Mouse (Mus musculus) layer of hippocampus, adult 18-20 months (tissue): ENCODE data around the gene R3hcc1l. TPM values are rescaled to one million over a fixed set of nuclear protein-coding genes. Genes with fewer than 3 reads are reported as not detected.
A peak's percentile ranks its signal among the peaks of the same experiment; 100 is the strongest.

ENCODE experiments used
- DNase-seq, 2 experiments: peaks; one replicate each; pipeline ENCODE4 v3.0.0; 2022; ENCODE audit warnings: low spot score in 2 of 2
- total RNA-seq, 2 experiments: library from RNA; stranded (reverse); gene quantifications; 2 replicates each; pipeline ENCODE4 v1.2.3; 2021

Gene R3hcc1l
- total RNA-seq, 2 experiments from 2014 or later: 26.4 to 29.5 TPM

DNA sequence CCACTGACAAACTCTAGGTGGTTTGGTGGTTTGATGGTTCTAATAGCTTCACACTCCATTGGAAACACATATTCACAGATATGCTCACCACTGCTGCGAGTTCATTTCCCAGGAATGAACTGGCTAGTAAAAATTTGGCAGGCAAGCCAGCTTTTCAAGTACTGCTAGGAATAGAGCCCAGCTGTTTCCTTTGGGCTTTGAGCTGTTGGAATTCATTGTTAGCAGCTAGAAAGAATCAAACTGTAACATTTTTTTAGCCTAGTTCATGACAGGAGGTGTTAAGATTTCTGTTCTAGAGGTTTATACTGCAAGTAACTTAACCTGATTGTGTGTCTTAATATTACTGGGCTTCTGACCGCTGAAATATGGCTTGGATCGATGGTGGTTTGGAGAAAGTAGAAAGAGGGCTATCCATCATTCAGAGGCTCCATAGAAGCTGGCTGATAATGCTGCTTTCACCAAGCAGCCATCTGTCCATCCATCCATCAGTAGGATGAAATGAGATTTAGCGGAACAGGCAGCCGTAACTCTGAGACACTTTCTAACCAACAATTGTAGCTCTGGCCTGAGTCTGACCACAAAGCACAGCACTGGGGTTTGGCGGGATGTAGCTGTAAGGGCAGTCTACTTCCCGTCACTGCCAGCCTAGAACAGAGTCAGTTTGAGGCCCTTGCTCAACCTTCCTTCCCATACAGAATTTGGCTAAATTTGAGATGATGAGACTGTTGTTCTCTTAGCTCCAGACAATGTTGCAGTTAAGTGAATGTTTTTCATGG lies 21.0 kb downstream of the R3hcc1l start:
- DNase-seq: peak in 1 of 2 experiments; percentile 34

DNA sequence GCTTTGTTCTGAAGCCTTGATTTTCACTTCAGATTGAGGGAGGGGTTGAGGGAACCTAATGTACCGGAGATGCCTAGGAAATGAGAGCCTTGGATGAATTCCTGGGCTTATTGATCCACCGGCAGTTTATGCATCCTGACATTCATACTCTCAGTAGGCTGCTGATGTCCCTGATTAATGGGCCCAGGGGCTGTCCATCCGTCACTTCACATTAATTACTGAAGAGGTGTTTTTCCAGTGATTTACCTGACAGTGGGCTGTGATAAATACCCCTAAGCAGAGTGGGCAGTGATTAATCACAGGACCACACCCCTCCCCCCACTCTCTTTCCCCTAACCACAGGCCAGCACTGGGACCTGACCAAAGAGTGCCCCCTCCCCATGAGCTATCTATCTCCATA lies 22.1 kb downstream of the R3hcc1l start:
- DNase-seq: no peak

DNA sequence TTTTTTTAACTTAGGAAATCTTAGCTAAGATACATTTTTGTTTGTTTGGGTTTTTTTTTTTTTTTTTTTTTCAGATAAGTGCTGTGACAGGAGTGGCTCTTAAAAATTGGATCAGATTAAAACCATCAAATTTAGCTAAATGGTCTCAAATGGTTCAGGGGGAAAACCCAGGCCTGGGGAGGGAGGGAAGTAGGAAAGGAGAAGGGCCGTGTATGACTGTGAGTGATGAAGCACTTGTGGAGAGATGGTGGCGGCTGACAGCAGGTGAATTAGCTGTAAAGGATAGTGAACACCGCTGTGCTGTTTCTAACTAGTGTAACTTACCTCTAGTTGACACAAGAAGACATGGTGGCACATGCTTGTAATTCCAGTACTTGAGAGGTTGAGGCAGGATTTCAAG lies 40.1 kb downstream of the R3hcc1l start:
- no peak for DNase-seq

DNA sequence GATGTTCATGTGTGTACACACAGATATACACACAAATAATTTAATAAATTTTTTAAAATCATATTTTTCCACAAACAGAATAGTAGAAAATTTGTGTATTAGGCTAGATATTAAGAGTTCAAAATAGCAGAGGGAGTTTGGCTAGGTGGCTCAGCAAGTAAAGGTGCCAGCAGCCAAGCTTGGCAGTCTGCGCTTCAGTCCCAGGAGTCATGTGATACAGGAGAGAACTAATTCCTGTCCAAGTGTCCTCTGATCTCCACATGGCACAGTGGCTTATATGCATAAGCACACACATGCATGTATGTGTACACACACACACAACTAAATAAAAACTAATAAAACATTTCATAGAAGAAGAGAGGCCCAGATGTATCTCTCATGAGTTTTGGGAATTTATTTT lies 43.4 kb downstream of the R3hcc1l start:
- DNase-seq: no peak

DNA sequence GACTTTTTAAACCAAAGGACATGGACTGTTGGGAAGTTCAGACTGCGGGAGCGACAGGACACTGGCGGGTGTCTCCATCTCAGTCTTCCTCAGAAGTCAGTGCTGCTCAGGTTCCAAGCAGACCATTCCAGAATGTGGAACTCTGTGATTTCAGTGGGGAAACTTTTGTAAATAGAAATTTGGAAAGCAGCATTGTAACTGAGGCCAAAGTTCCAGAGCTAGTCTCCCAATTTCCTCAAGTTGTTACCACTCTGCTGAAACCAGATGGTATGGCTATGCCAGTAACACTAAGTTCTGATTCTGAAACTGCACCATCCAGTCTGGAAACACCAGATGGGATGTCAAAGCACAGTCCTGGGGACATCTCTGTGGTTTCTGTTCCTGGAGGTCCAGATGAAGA lies 44.4 kb downstream of the R3hcc1l start:
- DNase-seq: peak in 1 of 2 experiments; percentile 16

GRCm38 (mm10) chr19:42563726-42564270 lies 45.2 kb downstream of the R3hcc1l start:
- DNase-seq: no peak

DNA sequence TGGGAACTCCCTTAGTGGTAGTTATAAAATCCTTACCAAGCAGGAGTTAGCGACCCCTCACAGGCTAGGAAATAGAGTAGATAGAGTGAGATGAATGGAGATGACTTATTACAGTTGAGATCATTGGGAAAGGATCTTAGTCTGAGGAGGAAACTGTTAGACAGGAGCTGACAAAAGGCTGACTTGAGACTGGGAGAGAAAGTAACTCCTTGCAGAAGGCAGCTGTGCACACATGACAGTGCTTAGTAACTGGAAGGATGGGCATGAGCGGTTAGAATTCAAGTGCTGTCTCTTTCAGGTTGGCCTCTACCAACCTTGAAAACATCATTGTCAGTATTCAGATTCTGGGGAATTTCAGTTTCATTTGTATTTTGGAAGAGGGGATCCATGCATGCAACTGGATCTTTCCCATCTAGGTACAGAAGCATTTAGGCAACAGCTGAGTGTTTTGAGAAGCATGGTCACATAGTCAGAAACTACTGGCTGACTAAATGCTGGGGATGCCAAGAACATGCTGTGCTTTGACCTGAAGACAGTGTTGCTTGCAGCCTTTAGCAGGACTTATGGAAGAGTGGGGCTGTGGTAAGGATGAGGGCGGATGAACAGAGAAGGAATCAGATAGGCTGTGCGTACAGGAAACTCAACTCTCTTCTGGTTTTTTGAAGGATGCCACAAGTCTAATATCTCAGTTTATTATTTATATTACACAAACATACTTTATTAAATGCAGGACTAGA lies 47.9 kb downstream of the R3hcc1l start:
- no peak for DNase-seq

DNA sequence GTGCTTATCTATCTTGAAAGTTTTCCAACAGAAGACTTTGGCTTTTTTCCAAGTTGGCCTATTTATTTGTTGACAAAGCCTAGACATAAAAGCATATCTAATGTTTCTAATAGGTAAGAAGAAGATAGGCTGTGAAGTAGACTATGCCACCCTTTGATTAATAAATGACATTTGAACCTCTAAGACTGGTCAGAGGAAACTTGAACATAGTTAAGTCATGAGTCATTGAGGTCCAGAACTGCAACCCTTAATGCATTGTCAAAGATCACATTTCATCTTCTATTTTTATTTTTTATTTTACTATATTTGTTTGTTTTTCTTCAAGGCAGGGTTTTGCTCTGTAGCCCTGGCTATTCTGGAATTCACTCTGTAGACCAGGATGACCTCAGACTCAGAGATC lies 48.5 kb downstream of the R3hcc1l start:
- no peak for DNase-seq

DNA sequence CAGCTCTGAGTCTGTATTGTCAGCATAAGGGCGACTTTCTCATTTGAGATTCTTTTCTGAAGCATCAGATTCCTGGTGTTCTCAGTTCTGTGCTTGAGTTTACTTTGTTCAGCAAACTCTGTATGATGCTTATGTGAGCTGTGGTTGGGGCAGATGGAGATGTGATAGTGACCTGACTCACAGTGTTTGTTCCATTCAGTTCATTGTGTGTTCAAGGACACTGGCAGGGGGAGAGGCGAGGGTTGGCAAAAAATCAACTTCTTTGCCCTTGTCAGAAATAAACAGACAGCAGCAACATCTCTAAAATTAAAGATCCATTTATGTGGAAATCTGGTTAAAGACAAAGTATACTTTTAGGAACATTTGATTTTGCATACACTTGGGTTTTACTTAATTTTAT lies 50.5 kb downstream of the R3hcc1l start:
- DNase-seq: no peak

- DNase-seq: no peak
Measured at GRCm38 (mm10) chr19:42571291-42571690, 52.7 kb downstream of the R3hcc1l start.

DNA sequence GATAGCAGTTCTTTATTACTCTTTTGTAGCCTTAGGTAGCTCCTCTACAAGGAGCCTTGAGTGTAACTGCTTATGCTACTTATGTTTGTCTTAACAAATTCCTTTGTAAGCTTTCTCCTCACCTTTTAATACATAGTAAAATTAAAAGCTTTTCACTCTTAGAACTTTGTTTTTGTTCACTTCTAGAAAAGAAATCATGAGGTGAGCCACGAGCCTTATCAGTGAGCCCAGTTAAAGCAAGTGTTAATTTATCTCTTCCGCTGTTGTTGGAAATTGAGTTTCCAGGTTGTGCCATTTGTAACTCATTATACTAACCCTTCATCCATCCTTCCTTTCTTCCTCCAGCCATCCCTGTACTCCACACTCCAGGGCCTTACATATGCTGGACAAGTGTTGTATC lies 56.8 kb downstream of the R3hcc1l start:
- DNase-seq: no peak

GRCm38 (mm10) chr19:42576856-42577255 lies 58.3 kb downstream of the R3hcc1l start:
- DNase-seq: no peak

GRCm38 (mm10) chr19:42578631-42579030 lies 60.1 kb downstream of the R3hcc1l start:
- no peak for DNase-seq

DNA sequence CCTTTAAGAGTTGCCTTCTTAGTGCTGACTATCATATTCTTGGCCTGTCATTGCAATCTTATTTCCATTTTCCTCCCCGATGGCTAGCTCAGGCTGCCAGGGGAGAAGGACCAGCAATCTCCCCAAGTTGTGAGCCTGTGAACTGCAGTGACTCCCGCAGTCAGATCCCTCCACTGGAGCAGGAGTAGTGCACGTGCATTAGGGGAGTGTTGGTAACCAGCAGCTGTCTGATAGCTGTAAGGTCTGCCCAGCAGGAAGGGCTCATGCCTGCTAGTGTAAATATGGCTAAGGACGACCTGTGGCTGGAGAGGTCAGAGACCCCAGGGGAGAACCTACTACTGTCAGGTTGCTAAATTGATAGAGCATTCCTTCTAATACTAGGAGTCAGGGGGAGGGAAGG lies 62.1 kb downstream of the R3hcc1l start:
- DNase-seq: no peak

GRCm38 (mm10) chr19:42582811-42583370 lies 64.3 kb downstream of the R3hcc1l start:
- no peak for DNase-seq

DNA sequence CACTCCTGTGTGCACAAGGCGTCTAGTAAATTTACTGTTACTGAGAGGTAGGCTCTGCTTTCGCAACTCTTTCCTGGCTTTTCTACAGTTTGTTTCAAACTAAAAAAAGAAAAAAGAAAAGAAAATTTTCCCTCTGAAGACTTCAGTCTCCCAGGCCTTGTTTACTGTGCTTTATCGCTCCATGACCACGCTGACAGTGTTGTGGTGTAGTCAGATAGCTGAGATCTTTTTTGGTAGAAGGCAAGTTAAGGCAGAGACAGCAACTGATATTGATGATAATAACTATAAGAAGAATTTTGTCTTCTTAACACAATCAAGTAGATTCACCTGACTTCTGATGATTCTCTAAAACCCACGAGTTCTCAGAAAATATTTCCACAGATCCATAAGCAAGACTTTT lies 65.1 kb downstream of the R3hcc1l start:
- no peak for DNase-seq

GRCm38 (mm10) chr19:42584188-42584587 lies 65.6 kb downstream of the R3hcc1l start:
- DNase-seq: no peak

DNA sequence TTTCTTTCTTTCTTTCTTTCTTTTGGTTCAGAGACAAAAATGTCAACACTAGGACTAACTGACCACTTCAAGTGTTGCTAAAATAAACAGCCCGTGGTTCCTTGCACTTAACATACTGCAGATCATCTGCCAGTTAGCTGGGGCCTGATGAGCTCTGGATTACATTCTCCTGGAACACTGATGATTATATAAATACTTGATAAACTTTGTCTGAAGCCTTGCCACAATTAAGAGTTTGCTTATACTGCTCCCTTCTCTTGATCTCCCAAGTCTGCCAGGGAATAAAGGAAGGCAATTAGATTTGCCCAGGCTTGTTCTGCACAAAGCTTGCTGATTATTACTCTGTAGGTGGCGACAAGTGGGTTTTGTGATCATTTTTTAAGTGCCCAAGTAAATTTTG lies 69.1 kb downstream of the R3hcc1l start:
- DNase-seq: no peak

- peak in 1 of 2 experiments; percentile 58 for DNase-seq
Measured at GRCm38 (mm10) chr19:42589246-42589645, 70.7 kb downstream of the R3hcc1l start.

DNA sequence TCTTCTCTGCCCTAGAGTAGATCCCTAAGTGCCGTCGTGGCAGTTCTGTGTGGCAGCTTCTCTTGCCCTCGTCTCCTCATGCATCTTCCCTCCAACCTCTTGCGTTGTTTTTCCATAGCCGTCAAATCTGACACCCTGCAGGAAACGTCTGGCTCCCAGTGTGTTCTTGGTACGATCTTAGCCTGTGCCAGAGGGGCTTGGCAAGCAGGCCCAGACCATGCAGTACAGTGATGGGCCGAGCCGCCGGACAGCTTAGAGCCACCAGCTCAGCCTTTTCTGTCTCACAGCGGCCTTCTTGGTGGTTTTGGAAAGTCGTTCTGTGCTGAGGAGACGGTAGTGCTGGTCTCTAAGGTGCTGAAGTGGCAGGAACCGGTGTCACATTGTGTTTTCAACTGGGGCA lies 73.0 kb downstream of the R3hcc1l start:
- DNase-seq: no peak

- DNase-seq: no peak
Measured at GRCm38 (mm10) chr19:42593456-42593855, 74.9 kb downstream of the R3hcc1l start.

GRCm38 (mm10) chr19:42595066-42595465 lies 76.5 kb downstream of the R3hcc1l start:
- DNase-seq: no peak
